Mouse (Mus musculus): ENCODE data around the gene Zbtb41. TPM values are rescaled to one million over a fixed set of nuclear protein-coding genes. Genes with fewer than 3 reads are reported as not detected.

The Zbtb41 gene
- polyA plus RNA-seq, 1 experiment from 2014 or later = 8.9 TPM

GRCm38 (mm10) chr1:139495408-139495807 lies 73.3 kb downstream of the Zbtb41 start:
- WGBS (ENCODE audit: insufficient replicate concordance) = 91% methylated on average over 2 of the region's 2 CpGs
- Histone ChIP-seq H3K4me3 (ENCODE audit: low read depth, low read length) (no peak overlapping the region), H3K36me3 (ENCODE audit: control insufficient read depth, insufficient read depth, low read length) (peaks cover 8% of the 10 kb centered on the region), H3K27ac (ENCODE audit: low read depth, low read length) (no peak overlapping the region), H3K9me3 (replicated peaks; ENCODE audit: control insufficient read depth, low read length) (no peaks in the 10 kb centered on the region), H3K27me3 (ENCODE audit: control insufficient read depth, insufficient read depth, low read length) (no peaks in the 10 kb centered on the region), H3K4me2 (no peak overlapping the region), H3K9ac (ENCODE audit: low read depth, low read length) (no peak overlapping the region), H3K4me1 (ENCODE audit: control insufficient read depth, insufficient read depth, low read length) (no peaks in the 10 kb centered on the region)
- no peak for ATAC-seq (replicated peaks; ENCODE audit: insufficient number of reproducible peaks, low FRiP score, low TSS enrichment)

DNA sequence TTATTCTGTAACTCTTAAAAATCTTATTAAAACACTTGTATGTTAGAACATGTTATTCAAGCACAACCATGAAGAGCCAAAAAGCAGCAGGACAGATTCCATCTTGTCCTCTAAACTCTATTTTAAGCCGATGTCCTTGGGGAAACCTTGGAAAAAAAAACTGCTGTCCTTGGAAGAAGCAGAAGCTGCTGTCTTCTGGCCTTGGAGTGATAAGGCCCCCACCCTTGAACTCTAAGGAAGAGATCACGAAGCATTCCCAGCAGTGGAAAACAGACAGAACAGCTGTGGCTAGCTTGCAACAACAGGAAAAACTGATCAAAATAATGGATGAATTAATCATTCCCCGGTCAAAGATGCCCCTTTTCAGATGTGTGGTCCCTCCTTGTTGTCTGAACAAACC lies 74.1 kb downstream of the Zbtb41 start:
- Histone ChIP-seq H3K36me3 (ENCODE audit: control insufficient read depth, insufficient read depth, low read length) (peaks cover 8% of the 10 kb centered on the region), H3K9ac (ENCODE audit: low read depth, low read length) (no peak overlapping the region), H3K9me3 (replicated peaks; ENCODE audit: control insufficient read depth, low read length) (no peaks in the 10 kb centered on the region), H3K4me3 (ENCODE audit: low read depth, low read length) (no peak overlapping the region), H3K4me1 (ENCODE audit: control insufficient read depth, insufficient read depth, low read length) (no peaks in the 10 kb centered on the region), H3K27me3 (ENCODE audit: control insufficient read depth, insufficient read depth, low read length) (no peaks in the 10 kb centered on the region), H3K4me2 (no peak overlapping the region), H3K27ac (ENCODE audit: low read depth, low read length) (no peak overlapping the region)
- 73% methylated on average over 3 of the region's 3 CpGs for WGBS (ENCODE audit: insufficient replicate concordance)
- no peak for ATAC-seq (replicated peaks; ENCODE audit: insufficient number of reproducible peaks, low FRiP score, low TSS enrichment)

GRCm38 (mm10) chr1:139499751-139500150 lies 77.7 kb downstream of the Zbtb41 start:
- H3K27ac ChIP-seq (ENCODE audit: low read depth, low read length) = no peak overlapping the region
- no peak for ATAC-seq (replicated peaks; ENCODE audit: insufficient number of reproducible peaks, low FRiP score, low TSS enrichment)
- no peak overlapping the region for H3K9ac ChIP-seq (ENCODE audit: low read depth, low read length)
- H3K4me2 ChIP-seq = no peak overlapping the region
- no peaks in the 10 kb centered on the region for H3K4me1 ChIP-seq (ENCODE audit: control insufficient read depth, insufficient read depth, low read length)
- H3K9me3 ChIP-seq (replicated peaks; ENCODE audit: control insufficient read depth, low read length) = no peaks in the 10 kb centered on the region
- H3K36me3 ChIP-seq (ENCODE audit: control insufficient read depth, insufficient read depth, low read length) = peaks cover 2% of the 10 kb centered on the region; the same call in 1 of the 2 replicates
- no peak overlapping the region for H3K4me3 ChIP-seq (ENCODE audit: low read depth, low read length)
- H3K27me3 ChIP-seq (ENCODE audit: control insufficient read depth, insufficient read depth, low read length) = no peaks in the 10 kb centered on the region

- Histone ChIP-seq H3K27ac (ENCODE audit: low read depth, low read length) (no peak within 1 kb of the TSS), H3K27me3 (ENCODE audit: control insufficient read depth, insufficient read depth, low read length) (no peaks in the 10 kb centered on the region), H3K4me3 (ENCODE audit: low read depth, low read length) (no peak within 1 kb of the TSS), H3K9ac (ENCODE audit: low read depth, low read length) (no peak within 1 kb of the TSS), H3K4me2 (no peak within 1 kb of the TSS), H3K36me3 (ENCODE audit: control insufficient read depth, insufficient read depth, low read length) (no peaks in the 10 kb centered on the region; the same call in 1 of the 2 replicates), H3K4me1 (ENCODE audit: control insufficient read depth, insufficient read depth, low read length) (no peaks in the 10 kb centered on the region), H3K9me3 (replicated peaks; ENCODE audit: control insufficient read depth, low read length) (no peaks in the 10 kb centered on the region)
- no peak for ATAC-seq (replicated peaks; ENCODE audit: insufficient number of reproducible peaks, low FRiP score, low TSS enrichment)
- WGBS (ENCODE audit: insufficient replicate concordance) = 77% methylated on average over 3 of the region's 3 CpGs
These were observed 79.2 kb downstream of the Zbtb41 start, which contains the start of gene F13b for GRCm38 (mm10) chr1:139501258-139501752. Gene F13b (plus strand): TSS chr1:139501702.

Other genes with a start within 250 kb of the Zbtb41 start
- 0.07 and 0.17 TPM in 2 replicates for gene Crb1, start 45.2 kb upstream of the Zbtb41 start, polyA plus RNA-seq (2014; fragmentation: Nextera tagmentation; extraction: Ambion mirVana)
- 16.1 and 18.3 TPM in 2 replicates for gene Aspm, start 32.5 kb downstream of the Zbtb41 start, polyA plus RNA-seq (2014; fragmentation: Nextera tagmentation; extraction: Ambion mirVana)
- not detected in 2 replicates for gene F13b, start 79.4 kb downstream of the Zbtb41 start, polyA plus RNA-seq (2014; fragmentation: Nextera tagmentation; extraction: Ambion mirVana)
- not detected in 2 replicates for gene Cfhr1, start 138.0 kb downstream of the Zbtb41 start, polyA plus RNA-seq (2014; fragmentation: Nextera tagmentation; extraction: Ambion mirVana)